Mouse (Mus musculus) embryonic facial prominence, embryonic 12.5 days (tissue): ENCODE data around the gene Olfr372. TPM values are rescaled to one million over a fixed set of nuclear protein-coding genes. Genes with fewer than 3 reads are reported as not detected.

Experiments
- ATAC-seq: fragments of 200-750 bp; cut with Nextera tagmentation; 2 replicates; pipeline ENCODE4 v1.8.0; 2017; ENCODE audit not compliant: insufficient number of reproducible peaks, insufficient read depth, low FRiP score, low TSS enrichment
- H3K27ac ChIP-seq: fragments of 300-500 bp; sonication (generic); 2 replicates; pipeline ENCODE4 v1.5.1; 2016; ENCODE audit warnings: mild to moderate bottlenecking
- H3K27me3 ChIP-seq: fragments of 300-500 bp; sonication (generic); 2 replicates; pipeline ENCODE4 v1.6.1; 2016; ENCODE audit warnings: mild to moderate bottlenecking, moderate library complexity
- H3K36me3 ChIP-seq: fragments of 300-500 bp; sonication (generic); 2 replicates; pipeline ENCODE4 v1.6.1; 2016; ENCODE audit warnings: mild to moderate bottlenecking
- H3K4me1 ChIP-seq: fragments of 300-500 bp; sonication (generic); 2 replicates; pipeline ENCODE4 v1.6.1; 2016
- H3K4me2 ChIP-seq: fragments of 300-500 bp; sonication (generic); replicated peaks from 2 replicates; pipeline ENCODE4 v1.6.1; 2016; ENCODE audit warnings: mild to moderate bottlenecking, moderate library complexity
- H3K4me3 ChIP-seq: fragments of 300-500 bp; sonication (generic); 2 replicates; pipeline ENCODE4 v1.5.1; 2016; ENCODE audit warnings: mild to moderate bottlenecking
- H3K9ac ChIP-seq: fragments of 300-500 bp; sonication (generic); 2 replicates; pipeline ENCODE4 v1.6.1; 2016; ENCODE audit warnings: mild to moderate bottlenecking, moderate library complexity
- H3K9me3 ChIP-seq: fragments of 300-500 bp; sonication (generic); 2 replicates; pipeline ENCODE4 v1.6.1; 2016; ENCODE audit warnings: mild to moderate bottlenecking, moderate library complexity
- WGBS: fragments of 180-500 bp; shearing (Covaris S2); methylation state at CpG from one replicate; pipeline ENCODE4 v1.1.7; 2016; 5-methylcytosine and 5-hydroxymethylcytosine counted together
- polyA plus RNA-seq: library from polyadenylated mRNA; unstranded; fragments of >200 nt; fragmentation: Nextera tagmentation; extraction: Ambion mirVana; gene quantifications from 2 replicates; pipeline ENCODE4 v1.2.1, GENCODE M21; 2016

Gene Olfr372
- polyA plus RNA-seq, 1 experiment from 2014 or later = not detected

DNA sequence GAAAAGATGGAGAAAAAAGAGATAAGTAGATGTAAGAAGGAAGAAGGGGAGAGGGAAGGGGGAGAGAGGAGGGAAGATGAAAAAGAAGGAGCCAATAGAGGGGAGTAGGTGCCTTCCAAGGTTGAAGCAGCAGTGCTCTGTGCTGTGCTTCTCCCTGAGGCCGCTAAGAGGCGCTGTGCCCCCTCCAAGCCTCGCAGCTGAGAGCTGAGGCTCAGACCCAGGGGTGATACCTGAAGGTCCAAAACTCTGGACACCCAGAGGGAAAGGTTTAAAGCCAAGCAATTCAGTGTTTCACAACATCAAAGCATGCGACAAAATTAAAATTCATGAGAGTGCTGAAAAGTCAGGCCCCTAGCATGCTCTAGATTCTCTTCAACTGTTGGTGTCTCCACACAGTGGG is 64.1 kb downstream of the Olfr372 start:
- 24% methylated on average over 4 of the region's 4 CpGs for WGBS

DNA sequence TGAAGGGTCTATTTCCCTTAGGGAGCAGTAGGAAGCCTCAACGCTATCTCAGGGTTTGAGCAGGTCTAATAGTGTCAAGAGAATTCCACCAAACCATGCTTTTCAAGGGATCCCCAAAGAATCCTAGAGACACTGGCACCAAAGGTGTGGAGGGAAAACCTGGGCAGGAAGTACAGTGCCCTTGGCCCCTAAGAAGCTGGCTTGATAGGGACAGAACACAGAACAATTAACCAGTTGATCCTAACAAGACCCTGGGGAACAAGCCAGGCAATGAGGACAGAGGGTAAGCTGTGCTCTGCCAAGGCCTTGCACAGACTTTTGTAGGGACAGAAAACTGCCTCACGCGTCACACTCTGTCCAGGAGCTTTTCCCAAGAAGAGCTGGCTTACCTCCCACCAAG is 65.7 kb downstream of the Olfr372 start, which contains the start of gene Olfr374:
TSS of gene Olfr374 (plus strand) at position 301 of the 400 bp plus-strand sequence.
- 0 out of 2 replicates have a peak, but pooled peaks cover 4% of the 10 kb centered on the region for H3K9me3 ChIP-seq
- no peak within 1 kb of the TSS for H3K4me3 ChIP-seq
- no peaks in the 10 kb centered on the region for H3K36me3 ChIP-seq
- H3K27ac ChIP-seq = no peak within 1 kb of the TSS
- WGBS = 82% methylated on average over 3 of the region's 3 CpGs
- H3K4me1 ChIP-seq = no peaks in the 10 kb centered on the region
- no peaks in the 10 kb centered on the region for H3K27me3 ChIP-seq
- H3K4me2 ChIP-seq = no peak within 1 kb of the TSS
- ATAC-seq = no peak
- no peak within 1 kb of the TSS for H3K9ac ChIP-seq

More for the DNA sequence above, 64.1 kb downstream of the Olfr372 start:
- Histone ChIP-seq H3K27me3 (no peaks in the 10 kb centered on the region), H3K4me1 (no peaks in the 10 kb centered on the region), H3K9ac (no peak overlapping the region), H3K4me2 (no peak overlapping the region), H3K27ac (no peak overlapping the region), H3K9me3 (peaks cover 4% of the 10 kb centered on the region; the same call in 1 of the 2 replicates), H3K4me3 (no peak overlapping the region), H3K36me3 (no peaks in the 10 kb centered on the region)
- no peak for ATAC-seq

Other genes with a start within 250 kb of the Olfr372 start
- gene Zfp709, start 159.2 kb upstream of the Olfr372 start, polyA plus RNA-seq = 8.1 and 8.5 TPM in 2 replicates
- 10.7 and 11.4 TPM in 2 replicates for gene Zfp882, start 132.6 kb upstream of the Olfr372 start, polyA plus RNA-seq
- gene Zfp617, start 132.6 kb upstream of the Olfr372 start, polyA plus RNA-seq = 30.5 and 31.9 TPM in 2 replicates
- gene Zfp961, start 90.2 kb upstream of the Olfr372 start, polyA plus RNA-seq = 20.7 and 24.4 TPM in 2 replicates
- 1.0 and 1.2 TPM in 2 replicates for gene Cyp4f18, start 31.6 kb upstream of the Olfr372 start, polyA plus RNA-seq
- not detected in 2 replicates for gene Olfr373, start 42.0 kb downstream of the Olfr372 start, polyA plus RNA-seq
- 0.03 and 0.08 TPM in 2 replicates for gene Olfr374, start 65.8 kb downstream of the Olfr372 start, polyA plus RNA-seq
- gene Tpm4, start 93.8 kb downstream of the Olfr372 start, polyA plus RNA-seq = 627 and 659 TPM in 2 replicates
- 120 and 123 TPM in 2 replicates for gene Rab8a, start 120.0 kb downstream of the Olfr372 start, polyA plus RNA-seq
- gene Hsh2d, start 148.4 kb downstream of the Olfr372 start, polyA plus RNA-seq = not detected in 2 replicates
- gene Cib3, start 171.6 kb downstream of the Olfr372 start, polyA plus RNA-seq = not detected in 2 replicates
- gene Gm11034, start 172.4 kb downstream of the Olfr372 start, polyA plus RNA-seq = not detected in 2 replicates
- 73.3 and 77.0 TPM in 2 replicates for gene Fam32a, start 178.5 kb downstream of the Olfr372 start, polyA plus RNA-seq
- gene Ap1m1, start 198.8 kb downstream of the Olfr372 start, polyA plus RNA-seq = 135 TPM in 2 replicates